Mouse (Mus musculus): ENCODE measurements around the gene Mrps18b.

DNA sequence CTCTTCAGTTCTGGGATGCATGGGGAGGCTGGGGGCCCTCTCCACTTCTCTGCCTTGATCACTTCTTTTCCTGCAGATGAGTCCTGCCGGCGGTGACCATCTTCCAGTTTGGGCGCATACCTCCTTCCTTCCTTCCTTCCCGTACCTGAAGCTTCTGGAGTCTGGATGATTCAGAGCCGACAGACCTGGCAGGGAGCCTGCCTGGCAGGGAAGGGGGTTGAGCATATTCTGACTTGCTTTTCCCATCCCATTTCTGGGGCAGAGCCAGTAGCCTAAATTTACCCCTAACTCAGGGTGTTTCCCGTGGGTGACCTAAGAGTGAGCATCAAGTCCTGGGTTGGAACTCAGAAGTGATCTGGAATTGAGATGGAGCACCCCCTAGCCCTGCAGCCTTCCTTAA lies 41.5 kb downstream of the Mrps18b start:
- TF ChIP-seq CTCF (IDR thresholded peaks at IDR 0.05; ENCODE audit: extremely low read depth, insufficient read depth, insufficient read length, insufficient replicate concordance) (no peak), POLR2A (IDR thresholded peaks at IDR 0.05; ENCODE audit: low read depth, low read length) (no peak)
